ENCODE assay signal across 9 mouse cellular contexts in the genomic region with DNA sequence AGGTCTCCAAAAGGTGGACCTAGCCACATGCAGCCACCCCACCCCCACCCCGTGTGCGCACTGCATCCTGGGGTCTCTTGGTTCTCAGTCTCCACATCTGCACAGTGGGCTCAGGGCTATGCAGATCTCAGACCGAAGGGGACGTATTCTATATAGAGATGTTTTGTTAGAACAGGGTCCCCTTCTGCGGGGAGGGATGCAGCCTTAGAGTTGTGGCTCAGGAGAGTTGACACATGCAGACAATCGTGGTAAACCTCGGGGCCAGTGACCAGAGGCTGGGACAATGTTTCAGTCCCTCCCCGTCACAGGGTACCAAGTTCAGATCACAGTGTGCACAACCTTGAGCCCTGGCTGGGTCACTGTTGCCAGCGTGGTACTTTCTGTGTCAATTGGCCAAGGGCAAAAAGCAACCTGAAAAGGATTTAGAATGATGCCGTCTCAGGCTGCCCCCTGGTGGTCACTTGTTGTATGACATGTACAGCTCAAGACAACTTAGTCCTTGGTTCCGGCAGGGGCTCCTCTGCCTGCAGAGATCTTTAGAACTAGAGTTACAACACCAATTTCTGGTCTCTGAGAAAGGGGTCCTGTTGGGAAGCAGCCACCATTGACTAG. TPM values are rescaled to one million over a fixed set of nuclear protein-coding genes. Genes with fewer than 3 reads are reported as not detected.
DNase-seq lines count a peak whose midpoint lies in the region; ATAC-seq lines count a peak whose summit lies in the region.
"Had no signal": no experiment of that assay in that cellular context is flagged by ENCODE, and none has a peak within 500 bp of the region (broad histone marks: within the 10 kb centered on the region; RNA-seq: fewer than 3 reads in every experiment).

No protein-coding gene starts in this region.

- no peak overlapping the region for H3K27ac ChIP-seq in embryonic facial prominence, embryonic 10.5 days (replicated peaks)
- no peak overlapping the region for H3K27ac ChIP-seq in heart, embryonic 14.5 days (replicated peaks in 1 of 2; ENCODE audit: control insufficient read depth in 1 of 2, insufficient read depth in 1 of 2, low read depth in 2 of 2, low read length in 2 of 2)
- H3K27ac ChIP-seq in neural tube, embryonic 15.5 days (replicated peaks) = no peak overlapping the region
- H3K27ac ChIP-seq: hindbrain, embryonic 15.5 days had no signal

- peak; percentile 10; the same call in 1 of the 2 replicates for ATAC-seq in heart, embryonic 14.5 days (ENCODE audit: insufficient number of reproducible peaks, insufficient read depth, low FRiP score, low read depth)
- ATAC-seq in neural tube, embryonic 15.5 days (ENCODE audit: low FRiP score) = 0 out of 2 replicates have a peak, but pooled peaks have one; percentile 15

- peaks cover 71% of the 10 kb centered on the region for H3K27me3 ChIP-seq in embryonic facial prominence, embryonic 10.5 days (replicated peaks; ENCODE audit: low read depth, poor library complexity, severe bottlenecking)
- H3K27me3 ChIP-seq in heart, embryonic 14.5 days (ENCODE audit: control insufficient read depth, insufficient read depth, low read length) = peaks cover 31% of the 10 kb centered on the region
- peaks cover 25% of the 10 kb centered on the region for H3K27me3 ChIP-seq in neural tube, embryonic 15.5 days (replicated peaks)

- H3K4me1 ChIP-seq in embryonic facial prominence, embryonic 10.5 days = peaks cover 18% of the 10 kb centered on the region
- H3K4me1 ChIP-seq in heart, embryonic 14.5 days (ENCODE audit: control insufficient read depth in 2 of 2, insufficient read depth in 2 of 2, low read length in 2 of 2) = peaks cover 0 to 2% of the 10 kb centered on the region in 2 experiments; a peak in 1 of 4 replicates
- H3K4me1 ChIP-seq in neural tube, embryonic 15.5 days = peaks cover 13% of the 10 kb centered on the region

- H3K4me3 ChIP-seq in embryonic facial prominence, embryonic 10.5 days = no peak overlapping the region
- H3K4me3 ChIP-seq in heart, embryonic 14.5 days (ENCODE audit: control insufficient read depth in 1 of 2, insufficient read depth in 1 of 2, low read depth in 1 of 2, low read length in 2 of 2) = no peak overlapping the region
- H3K4me3 ChIP-seq in neural tube, embryonic 15.5 days (replicated peaks) = no peak overlapping the region
- H3K4me3 ChIP-seq: hindbrain, embryonic 15.5 days had no signal

- H3K9ac ChIP-seq in heart, embryonic 14.5 days (ENCODE audit: low read length) = no peak overlapping the region
- H3K9ac ChIP-seq in neural tube, embryonic 15.5 days (replicated peaks) = no peak overlapping the region
- H3K9ac ChIP-seq: hindbrain, embryonic 15.5 days had no signal

- DNase-seq in CD8-positive naive resting alpha-beta T cell, adult 2 months (ENCODE audit: low read depth in 2 of 2, low spot score in 2 of 2) = peak; percentile 56 to 62
- DNase-seq in adrenal gland, postnatal 36 days = peak; percentile 78 to 89
- DNase-seq in embryonic facial prominence, embryonic 10.5 days (ENCODE audit: low spot score) = peak; percentile 88
- peak; percentile 89 to 90 for DNase-seq in kidney, postnatal 4 days
- DNase-seq in lung, adult 18-20 months = peak; percentile 72 to 78
- DNase-seq in thymus, postnatal 14 days = peak; percentile 68

- H3K9me3 ChIP-seq in embryonic facial prominence, embryonic 10.5 days = no peaks in the 10 kb centered on the region
- H3K9me3 ChIP-seq in heart, embryonic 14.5 days (ENCODE audit: control insufficient read depth, low read length) = no peaks in the 10 kb centered on the region
- no peaks in the 10 kb centered on the region for H3K9me3 ChIP-seq in neural tube, embryonic 15.5 days (replicated peaks)
- H3K9me3 ChIP-seq: hindbrain, embryonic 15.5 days had no signal

- no peaks in the 10 kb centered on the region for H3K36me3 ChIP-seq in embryonic facial prominence, embryonic 10.5 days (replicated peaks)
- no peaks in the 10 kb centered on the region for H3K36me3 ChIP-seq in heart, embryonic 14.5 days (ENCODE audit: control insufficient read depth, insufficient read depth, low read length)
- no peaks in the 10 kb centered on the region for H3K36me3 ChIP-seq in neural tube, embryonic 15.5 days
- H3K36me3 ChIP-seq: hindbrain, embryonic 15.5 days had no signal

- H3K4me2 ChIP-seq in heart, embryonic 14.5 days (ENCODE audit: low read length) = no peak overlapping the region
- no peak overlapping the region for H3K4me2 ChIP-seq in neural tube, embryonic 15.5 days
- H3K4me2 ChIP-seq: hindbrain, embryonic 15.5 days had no signal

- WGBS in embryonic facial prominence, embryonic 10.5 days = 28% methylated on average over 11 of the region's 11 CpGs
- WGBS in heart, embryonic 14.5 days = 29% methylated on average over 11 of the region's 11 CpGs
- WGBS in neural tube, embryonic 15.5 days = 31% methylated on average over 11 of the region's 11 CpGs

RNA-seq across cellular contexts. Expression of a gene that starts 5.0 kb away (rescaled TPM):
- 1 to 10 TPM; 1.8 to 2.7 TPM for total RNA-seq in adrenal gland, postnatal 36 days (2021)
- polyA plus RNA-seq in embryonic facial prominence, embryonic 10.5 days (2016; fragmentation: Nextera tagmentation; extraction: Ambion mirVana) = 0.28 and 0.44 TPM in 2 replicates
- polyA plus RNA-seq in heart, embryonic 14.5 days (2014; fragmentation: Nextera tagmentation; extraction: Ambion mirVana) = 0.88 and 0.92 TPM in 2 replicates
- 35.2 and 42.5 TPM in 2 replicates for polyA plus RNA-seq in neural tube, embryonic 15.5 days (2015; fragmentation: Nextera tagmentation; extraction: Ambion mirVana)

RNA-seq across cellular contexts. Expression of a gene that starts 35.5 kb away (rescaled TPM):
- total RNA-seq in adrenal gland, postnatal 36 days (2021) = not detected
- 0.21 and 0.37 TPM in 2 replicates for polyA plus RNA-seq in embryonic facial prominence, embryonic 10.5 days (2016; fragmentation: Nextera tagmentation; extraction: Ambion mirVana)
- not detected in 2 replicates for polyA plus RNA-seq in heart, embryonic 14.5 days (2014; fragmentation: Nextera tagmentation; extraction: Ambion mirVana)
- 0.33 TPM in 1 of 2 replicates, not detected in the other for polyA plus RNA-seq in neural tube, embryonic 15.5 days (2015; fragmentation: Nextera tagmentation; extraction: Ambion mirVana)

RNA-seq across cellular contexts. Expression of a gene that starts 52.8 kb away (rescaled TPM):
- total RNA-seq in adrenal gland, postnatal 36 days (2021) = not detected
- polyA plus RNA-seq in embryonic facial prominence, embryonic 10.5 days (2016; fragmentation: Nextera tagmentation; extraction: Ambion mirVana) = 0.15 TPM in 1 of 2 replicates, not detected in the other
- polyA plus RNA-seq in heart, embryonic 14.5 days (2014; fragmentation: Nextera tagmentation; extraction: Ambion mirVana) = 0.26 and 1.1 TPM in 2 replicates
- 0.27 TPM in 1 of 2 replicates, not detected in the other for polyA plus RNA-seq in neural tube, embryonic 15.5 days (2015; fragmentation: Nextera tagmentation; extraction: Ambion mirVana)
- polyA plus RNA-seq: hindbrain, embryonic 15.5 days had no signal

RNA-seq across cellular contexts. Expression of a gene that starts 57.5 kb away (rescaled TPM):
- under 1 TPM; 0.33 to 0.46 TPM for total RNA-seq in adrenal gland, postnatal 36 days (2021)
- polyA plus RNA-seq in embryonic facial prominence, embryonic 10.5 days (2016; fragmentation: Nextera tagmentation; extraction: Ambion mirVana) = 0.15 TPM in 1 of 2 replicates, not detected in the other
- polyA plus RNA-seq in heart, embryonic 14.5 days (2014; fragmentation: Nextera tagmentation; extraction: Ambion mirVana) = 172 and 266 TPM in 2 replicates
- 0.31 and 1.0 TPM in 2 replicates for polyA plus RNA-seq in neural tube, embryonic 15.5 days (2015; fragmentation: Nextera tagmentation; extraction: Ambion mirVana)
- polyA plus RNA-seq: hindbrain, embryonic 15.5 days had no signal

Comparison
In these comparisons a context has a peak if more than half of its experiments do, and no peak if none do; other contexts are left out.
1. RNA of a gene that starts 5.0 kb away (polyA plus RNA-seq): 35.2 to 42.5 TPM in neural tube, embryonic 15.5 days; 0.88 to 0.92 TPM in heart, embryonic 14.5 days and 0.28 to 0.44 TPM in embryonic facial prominence, embryonic 10.5 days; every median in the first group is over 10 times any median in the second.
2. Peak in every context shown above with its lines, with median percentiles within 50 percentile points of each other: DNase-seq.